Mouse (Mus musculus): ENCODE results near the gene Lgals12.

The Lgals12 gene

DNA sequence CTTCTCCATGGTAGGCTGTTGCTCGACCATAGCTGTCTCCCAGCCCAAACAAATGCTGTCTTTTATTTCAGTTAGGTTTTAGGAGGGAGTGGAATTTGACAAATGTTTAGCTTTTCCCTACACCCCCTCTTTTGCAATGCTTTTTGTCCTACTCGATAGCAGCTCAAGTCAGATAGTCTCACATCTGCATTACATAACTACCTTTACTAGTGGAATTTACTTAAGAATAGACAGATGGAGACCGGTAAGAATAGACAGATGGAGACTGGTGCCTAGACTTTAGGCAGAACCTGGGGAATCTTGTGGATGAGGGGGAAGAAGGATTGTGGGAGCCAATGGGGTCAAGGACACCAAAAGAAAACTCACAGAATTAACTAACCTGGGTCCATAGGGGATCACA lies 23.4 kb downstream of the Lgals12 start:
- no peak for DNase-seq (ENCODE audit: extremely low spot score)

DNA sequence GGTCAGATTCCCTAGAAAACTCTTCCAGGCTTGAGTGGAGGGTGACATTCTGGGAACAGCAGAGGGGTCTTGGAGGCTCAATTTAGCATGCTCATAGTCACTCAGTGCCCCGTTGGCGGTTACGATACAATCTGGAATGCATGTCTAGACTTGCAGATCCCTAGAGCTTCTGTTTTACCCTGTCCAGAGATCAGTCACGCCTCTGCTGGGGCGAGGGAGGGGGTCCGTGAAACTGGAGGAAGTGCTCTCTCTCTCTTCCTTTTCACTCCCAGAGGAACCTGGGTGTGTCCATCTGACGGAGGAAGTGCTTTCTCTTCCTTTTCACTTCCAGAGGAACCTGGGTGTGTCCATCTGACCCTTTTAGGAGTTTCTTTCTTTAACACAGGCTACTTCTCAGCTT lies 23.9 kb downstream of the Lgals12 start:
- no peak for DNase-seq (ENCODE audit: extremely low spot score)

DNA sequence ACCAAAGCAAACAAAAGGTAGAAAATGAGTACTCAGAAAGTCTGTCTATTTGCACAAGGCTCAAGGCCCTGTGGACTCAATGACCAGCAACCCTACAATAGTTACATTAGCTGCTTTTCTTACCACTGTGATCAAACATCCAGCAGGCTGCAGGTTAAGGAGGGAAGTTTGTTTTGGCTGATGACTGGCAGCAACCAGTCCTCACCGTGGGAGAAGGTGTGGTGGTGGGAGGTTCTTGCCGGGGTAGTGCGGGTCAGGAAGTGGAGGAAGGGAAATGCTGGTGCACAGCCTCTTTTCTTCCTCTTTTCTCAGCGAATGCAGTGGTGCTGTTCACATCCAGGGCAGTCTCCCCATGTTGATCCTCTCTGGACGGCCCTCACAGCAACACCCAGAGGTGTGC lies 26.0 kb downstream of the Lgals12 start:
- DNase-seq (ENCODE audit: extremely low spot score) = no peak

DNA sequence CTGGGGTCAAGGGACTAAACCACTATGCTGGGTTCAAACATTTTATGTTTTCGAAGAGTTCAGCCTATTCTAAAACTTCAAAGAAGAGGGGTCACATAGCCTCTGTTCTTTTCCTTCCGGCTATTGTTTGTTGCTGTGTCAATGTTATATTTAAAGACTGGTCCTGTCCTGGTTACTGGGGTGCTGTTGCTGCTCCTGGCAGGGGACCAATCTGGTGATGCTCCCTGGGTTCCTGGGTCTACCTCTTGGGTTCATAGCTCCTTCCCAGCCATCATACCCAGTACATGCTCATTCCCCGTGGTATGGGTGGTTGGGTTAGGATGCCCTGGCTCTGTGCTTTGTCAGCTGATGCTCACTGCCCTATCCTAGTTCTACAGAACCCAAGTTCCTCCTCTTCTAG lies 29.3 kb downstream of the Lgals12 start:
- no peak for DNase-seq (ENCODE audit: extremely low spot score)

DNA sequence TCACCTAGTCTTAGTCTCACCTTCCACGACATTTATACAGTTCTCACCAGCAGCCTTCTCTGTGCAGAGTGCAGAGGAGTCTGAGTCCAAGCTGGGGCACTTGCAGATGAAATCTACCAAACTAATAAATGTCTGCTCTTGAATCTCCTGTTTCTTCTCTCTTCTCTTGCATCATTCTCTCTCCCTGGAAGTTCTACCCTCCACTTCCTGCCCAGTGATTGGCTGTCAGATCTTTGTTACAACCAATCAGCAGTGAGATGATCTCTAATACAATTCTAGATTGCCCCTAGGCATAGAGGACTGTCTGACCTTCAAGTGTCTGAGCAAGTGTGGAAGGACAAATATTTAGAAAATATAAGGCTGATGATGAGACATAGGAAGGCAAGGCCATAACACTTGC lies 30.8 kb downstream of the Lgals12 start:
- DNase-seq (ENCODE audit: extremely low spot score) = no peak

DNA sequence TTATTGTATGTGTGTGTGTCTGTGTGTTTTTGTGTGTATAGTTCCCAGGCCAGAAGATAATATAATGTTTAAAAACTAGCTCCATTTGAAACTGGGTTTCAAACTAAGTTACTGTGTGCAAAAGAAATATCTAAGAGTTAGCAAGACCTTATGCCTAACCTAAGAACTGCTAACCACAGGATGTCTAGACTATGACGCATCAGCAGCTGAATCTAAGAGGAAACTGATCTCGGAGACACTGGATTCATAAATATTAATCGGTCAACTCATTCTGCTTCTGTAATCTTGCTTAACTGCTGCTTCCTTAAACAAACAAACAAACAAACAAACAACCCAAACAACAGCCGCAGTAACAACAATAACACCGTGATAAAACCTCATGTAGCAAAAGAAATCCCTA lies 37.3 kb downstream of the Lgals12 start:
- no peak for DNase-seq (ENCODE audit: extremely low spot score)

DNA sequence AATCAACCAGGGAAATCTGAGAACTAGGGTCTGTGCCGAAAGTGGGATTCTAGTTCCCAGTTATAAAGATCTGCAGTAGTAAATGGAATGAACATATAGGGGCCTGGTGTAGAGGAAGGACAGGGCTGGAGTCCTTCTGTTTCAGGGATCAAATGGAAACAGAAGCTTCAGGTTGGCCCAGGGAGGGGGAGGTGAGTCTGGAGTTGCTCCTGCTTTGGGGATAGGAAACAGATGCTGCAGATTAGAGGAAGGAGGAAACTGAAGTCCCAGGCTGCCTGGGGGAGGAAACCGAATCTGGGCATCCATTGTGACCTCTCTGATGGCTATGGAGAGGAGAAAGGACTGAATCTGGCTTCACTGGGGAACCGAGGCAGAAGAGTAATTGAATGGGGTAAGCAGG lies 38.6 kb downstream of the Lgals12 start:
- peak; percentile 10 for DNase-seq (ENCODE audit: extremely low spot score)

DNA sequence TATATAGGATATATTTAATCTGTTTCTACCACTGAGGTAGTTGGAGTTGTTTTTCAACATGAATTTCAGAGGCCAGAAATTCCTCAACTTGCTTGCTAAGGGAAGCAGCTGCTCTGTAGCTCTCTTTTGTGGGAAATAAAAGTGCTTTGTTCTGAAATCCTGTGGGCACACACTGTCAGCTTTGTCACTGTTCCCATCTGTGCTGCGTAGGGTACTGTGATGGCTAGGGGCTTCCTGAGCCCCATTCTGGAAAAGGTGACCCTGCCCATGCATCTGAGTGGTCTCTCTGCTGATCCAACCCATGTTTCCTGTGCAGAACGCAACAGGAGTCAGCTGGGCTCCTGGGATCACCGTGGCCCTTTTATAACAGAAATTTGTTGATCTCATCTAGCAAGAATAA lies 40.2 kb downstream of the Lgals12 start:
- no peak for DNase-seq (ENCODE audit: extremely low spot score)

DNA sequence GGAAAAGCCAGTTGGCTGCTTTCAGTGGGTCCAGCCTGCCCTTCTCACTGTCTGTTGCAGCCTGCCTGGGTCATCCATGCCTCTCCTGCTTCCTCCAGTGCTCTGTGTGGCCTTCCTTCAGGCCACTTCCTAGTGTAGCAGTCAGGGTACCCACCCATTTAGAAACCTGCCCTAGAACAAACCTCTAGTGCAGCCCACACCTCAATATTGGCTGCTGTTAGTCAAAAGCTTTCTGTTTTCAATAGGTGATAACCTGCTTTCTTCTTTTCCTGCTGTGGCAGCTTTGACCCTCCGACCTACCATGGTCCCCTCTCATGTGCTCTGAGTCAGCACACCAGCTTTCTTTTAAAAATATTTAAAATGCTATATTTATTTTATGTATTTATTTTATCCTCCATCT lies 42.5 kb downstream of the Lgals12 start:
- DNase-seq (ENCODE audit: extremely low spot score) = no peak

DNA sequence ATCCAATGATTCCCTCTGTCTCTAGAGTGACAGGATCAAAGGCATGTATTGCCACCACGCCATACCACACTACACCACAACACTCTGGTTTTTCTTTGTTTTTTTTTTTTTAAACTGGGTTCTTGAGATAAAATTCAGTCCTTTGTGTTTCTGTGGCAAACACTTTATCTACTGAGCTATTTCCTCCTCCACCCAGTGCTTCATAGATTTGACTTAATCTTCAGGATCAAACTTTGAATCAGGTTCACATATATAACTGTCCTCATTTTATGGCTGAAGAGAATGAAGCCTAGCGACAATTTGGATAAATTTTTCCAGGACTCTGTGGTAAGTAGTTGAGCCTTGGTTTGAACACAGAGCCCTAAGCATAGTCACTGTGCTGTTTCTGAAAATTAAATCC lies 43.3 kb downstream of the Lgals12 start:
- no peak for DNase-seq (ENCODE audit: extremely low spot score)

DNA sequence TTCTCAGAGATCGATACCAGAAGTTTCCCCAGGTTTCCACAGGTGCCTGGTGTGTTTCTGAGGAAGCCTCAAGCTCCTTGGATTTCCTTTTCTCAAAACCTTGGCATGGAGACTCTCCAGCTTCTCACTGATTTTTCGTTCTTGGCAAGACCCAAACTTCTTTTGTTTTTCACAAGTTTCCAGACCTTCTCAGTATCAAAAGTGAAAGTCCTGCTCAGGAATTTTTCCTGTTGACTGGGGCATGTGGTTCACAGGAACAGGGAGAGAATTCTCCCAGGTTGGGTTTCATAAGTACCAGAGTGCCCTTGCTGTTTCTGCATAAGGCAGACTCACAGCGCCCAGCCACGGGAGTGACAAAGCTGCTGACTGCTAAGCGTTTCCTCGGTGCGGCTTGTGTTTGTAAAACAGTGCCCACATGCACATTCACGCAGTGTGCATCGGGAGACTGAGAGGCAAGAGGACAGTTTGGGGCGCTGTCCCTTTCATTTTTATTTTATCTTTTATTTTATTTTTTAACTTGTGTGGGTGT lies 44.3 kb downstream of the Lgals12 start:
- no peak for DNase-seq (ENCODE audit: extremely low spot score)

DNA sequence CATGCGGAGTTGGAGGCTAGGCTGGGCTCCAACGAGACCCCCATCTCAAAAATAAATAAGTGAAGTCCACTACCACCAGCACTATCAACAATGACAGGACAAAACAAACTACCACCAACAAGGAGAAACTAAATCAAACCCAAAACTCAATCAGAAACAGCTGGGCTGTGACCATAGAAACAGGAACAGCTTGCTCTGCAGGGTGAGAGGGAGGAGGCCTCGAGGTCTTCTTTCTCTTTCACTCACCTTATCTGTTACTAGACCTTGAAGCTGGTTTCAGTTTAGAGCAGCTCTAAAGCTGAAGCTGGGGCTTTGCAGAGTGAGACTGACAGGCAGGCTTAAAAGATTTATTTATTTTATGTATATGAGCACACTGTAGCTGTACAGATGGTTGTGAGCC lies 45.5 kb downstream of the Lgals12 start:
- no peak for DNase-seq (ENCODE audit: extremely low spot score)

DNA sequence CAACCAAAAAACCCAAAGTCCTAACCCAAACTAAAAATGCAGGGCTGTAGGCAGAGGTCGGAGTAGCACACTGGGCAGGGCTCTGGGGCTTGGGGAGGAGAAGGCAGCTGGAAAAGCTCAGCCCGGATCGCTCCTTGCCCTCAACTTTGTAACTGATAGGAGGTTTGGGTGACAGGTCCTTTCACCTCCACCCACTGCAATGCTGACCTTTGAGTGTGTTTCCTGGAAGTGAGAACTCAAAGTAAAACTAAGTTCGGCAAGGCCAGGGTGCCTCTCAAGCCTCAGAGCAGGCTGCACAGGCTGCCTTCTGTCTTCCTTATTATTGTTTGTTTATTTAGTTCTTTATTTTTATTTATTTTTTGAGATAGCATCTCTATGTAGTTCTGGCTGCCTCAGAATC lies 47.0 kb downstream of the Lgals12 start:
- DNase-seq (ENCODE audit: extremely low spot score) = no peak

DNA sequence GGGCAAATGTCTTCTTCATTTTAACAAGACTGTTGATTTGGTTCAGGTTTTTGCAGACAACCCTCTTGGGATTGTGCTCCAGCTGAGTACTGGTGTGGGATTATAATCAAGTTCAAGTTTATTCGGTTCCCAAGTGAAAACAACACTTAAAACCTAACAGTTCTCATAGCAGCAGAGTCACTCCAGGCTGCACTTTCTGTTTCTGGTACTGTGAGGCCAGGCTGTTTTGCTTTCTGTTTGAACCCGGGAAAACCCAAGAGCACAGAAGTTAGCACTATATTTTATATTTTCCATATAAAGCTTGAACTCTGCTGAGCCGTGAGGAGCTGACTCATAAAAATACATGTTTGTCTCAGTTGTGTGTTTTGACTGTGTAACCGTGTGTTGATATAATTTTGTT lies 48.3 kb downstream of the Lgals12 start:
- DNase-seq (ENCODE audit: extremely low spot score) = no peak

DNA sequence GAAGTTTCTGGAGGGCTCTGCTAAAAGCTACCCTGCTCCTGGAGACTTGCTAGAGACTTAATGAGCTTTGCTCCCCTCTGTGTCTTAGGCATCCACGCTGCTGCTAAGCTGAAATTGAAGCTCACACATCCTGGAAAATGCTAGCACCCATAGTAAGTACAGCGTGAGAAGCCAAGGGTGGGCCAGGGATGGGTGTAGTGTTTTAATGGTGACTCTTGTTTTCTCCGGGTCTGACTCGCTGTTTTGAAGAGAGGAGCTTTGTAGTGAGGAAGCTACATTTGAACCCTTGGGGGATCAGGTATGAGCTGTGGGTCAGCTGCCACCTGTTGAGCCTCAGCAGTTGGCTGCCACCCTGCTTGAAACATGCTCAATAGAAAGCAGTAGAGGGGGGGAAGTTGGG lies 49.1 kb downstream of the Lgals12 start:
- no peak for DNase-seq (ENCODE audit: extremely low spot score)

DNA sequence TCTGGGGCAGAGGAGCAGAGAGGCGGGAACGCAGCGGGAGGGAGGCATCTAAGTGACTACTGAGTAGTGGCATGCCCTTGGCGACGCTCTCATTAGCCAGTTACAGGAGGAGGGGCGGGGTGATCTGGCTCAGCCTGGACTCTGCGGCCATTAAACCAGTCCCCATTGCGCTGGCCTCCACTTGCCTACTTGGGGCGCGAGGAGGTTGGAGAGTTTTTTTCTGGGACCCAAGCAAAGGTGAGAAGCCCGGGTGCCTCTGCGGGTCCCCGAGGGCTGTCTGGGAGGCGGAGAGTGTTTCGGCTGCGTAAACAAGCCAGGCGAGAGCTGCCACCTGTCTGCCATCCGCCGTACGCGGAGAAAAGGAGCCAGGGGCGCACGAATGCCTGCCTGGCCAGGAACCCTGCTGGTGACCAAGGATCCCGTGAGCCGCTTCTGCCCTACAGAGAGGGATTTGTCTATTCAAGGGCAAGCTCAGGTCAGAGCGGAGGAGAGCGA lies 49.6 kb downstream of the Lgals12 start, which contains the start of gene Pla2g16:
Gene Pla2g16, plus strand, starts transcription at position 132 of the 495 bp plus-strand sequence.
- DNase-seq (ENCODE audit: extremely low spot score) = peak; percentile 73

DNA sequence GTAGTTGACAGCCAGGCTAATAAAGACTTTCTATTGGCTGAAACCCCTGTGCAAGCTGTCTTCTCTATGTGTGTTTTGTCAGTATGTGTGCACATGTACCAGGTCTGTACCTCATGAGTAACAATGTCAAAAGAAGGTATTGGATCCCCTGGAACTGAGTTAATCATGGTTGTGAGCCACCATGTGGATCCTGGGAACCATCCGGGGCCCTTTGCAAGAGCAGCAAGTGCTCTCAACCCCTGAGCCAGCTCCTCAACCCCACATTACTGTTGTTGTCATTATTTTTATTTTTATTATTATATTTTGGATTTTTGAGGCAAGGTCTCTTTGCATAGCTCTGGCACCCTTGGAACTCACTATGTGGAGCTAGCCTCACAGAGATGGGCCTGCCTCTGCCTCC lies 50.4 kb downstream of the Lgals12 start:
- DNase-seq (ENCODE audit: extremely low spot score) = no peak

DNA sequence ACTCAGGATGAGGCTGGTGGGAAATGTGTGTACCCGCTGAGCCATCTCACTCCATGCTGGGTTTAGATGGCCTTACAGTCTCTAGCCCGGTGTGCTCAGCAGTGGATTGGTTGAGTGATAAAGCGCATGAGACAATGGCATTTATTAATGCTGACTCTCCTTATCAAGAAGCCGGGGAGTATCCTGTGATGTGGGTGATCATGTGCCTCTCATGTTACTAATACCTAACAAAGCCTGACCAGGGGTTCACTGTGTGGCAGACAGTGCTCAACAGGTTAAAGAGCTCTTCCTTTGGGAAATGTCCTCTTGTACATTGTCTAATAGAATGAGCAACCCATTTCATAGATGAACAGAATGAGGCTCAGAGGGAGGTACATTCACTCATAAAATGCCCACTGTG lies 52.1 kb downstream of the Lgals12 start:
- no peak for DNase-seq (ENCODE audit: extremely low spot score)

DNA sequence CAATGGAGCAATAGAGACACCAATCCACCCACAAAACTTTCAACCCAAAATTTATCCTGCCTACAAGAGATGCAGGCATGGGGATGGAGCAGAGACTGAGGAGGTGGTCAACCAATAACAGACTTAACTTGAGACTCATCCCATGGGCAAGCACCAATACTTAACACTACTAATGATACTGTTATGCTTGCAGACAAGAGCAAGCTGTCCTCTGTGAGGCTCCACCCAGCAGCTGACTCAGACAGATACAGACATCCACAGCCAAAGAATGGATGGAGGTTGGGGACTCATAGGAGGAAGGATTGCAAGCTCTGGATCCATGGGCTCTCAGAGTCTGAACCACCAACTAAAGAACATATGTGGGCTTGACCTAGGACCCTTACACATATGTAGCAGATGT lies 53.6 kb downstream of the Lgals12 start:
- DNase-seq (ENCODE audit: extremely low spot score) = no peak

DNA sequence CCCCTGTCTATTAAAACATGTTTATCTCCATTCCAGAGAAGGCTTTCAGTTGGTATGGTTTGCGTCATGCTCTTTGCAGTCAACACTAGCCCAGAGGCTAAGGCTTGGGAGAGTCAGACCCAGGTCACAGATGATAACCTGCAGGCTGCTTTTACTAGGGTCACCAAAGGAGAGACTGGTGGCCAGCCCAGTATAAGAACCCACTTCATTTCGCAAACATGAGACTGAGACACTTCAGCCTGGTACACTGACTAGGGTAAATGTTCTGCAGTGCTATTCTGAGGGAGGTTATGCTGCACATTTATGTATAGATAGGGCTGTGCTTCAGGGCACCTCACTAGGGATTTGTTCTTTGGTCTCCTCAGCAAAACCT lies 54.7 kb downstream of the Lgals12 start:
- no peak for DNase-seq (ENCODE audit: extremely low spot score)

DNA sequence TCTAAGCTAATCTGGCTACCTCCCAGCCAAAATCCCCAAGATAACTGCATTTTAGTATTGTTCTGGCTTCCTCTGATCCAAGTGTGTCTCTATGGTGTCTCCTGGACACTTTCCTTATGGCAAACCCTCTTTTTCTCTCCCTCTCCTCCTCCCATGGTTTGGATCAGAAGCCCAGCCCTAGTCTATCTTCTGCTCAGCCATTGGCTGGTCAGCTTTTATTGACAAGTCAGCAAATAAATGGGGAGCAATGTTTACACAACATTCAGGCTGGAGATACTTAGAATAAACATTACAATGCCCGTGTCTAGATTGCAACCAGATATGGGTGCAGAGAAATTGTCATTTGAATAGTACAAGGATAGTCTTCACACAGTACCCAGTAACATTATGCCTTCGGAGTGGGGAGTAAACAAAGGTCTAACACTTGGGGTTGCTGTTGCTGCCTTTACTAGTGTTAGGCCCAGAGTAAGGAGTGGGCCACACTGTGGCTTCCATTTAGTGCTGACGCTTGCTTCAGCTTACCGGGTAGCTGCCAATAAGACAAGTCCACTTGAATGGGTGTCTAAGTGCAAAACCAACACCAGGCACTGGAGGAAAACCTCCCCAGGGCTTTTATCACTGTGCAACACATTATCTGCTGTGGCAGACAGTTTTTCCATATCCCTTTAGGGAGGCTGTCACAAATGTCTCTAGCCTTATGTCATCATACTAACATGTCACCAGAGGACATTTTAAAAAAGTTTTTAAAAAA lies 55.3 kb downstream of the Lgals12 start:
- DNase-seq (ENCODE audit: extremely low spot score) = no peak

DNA sequence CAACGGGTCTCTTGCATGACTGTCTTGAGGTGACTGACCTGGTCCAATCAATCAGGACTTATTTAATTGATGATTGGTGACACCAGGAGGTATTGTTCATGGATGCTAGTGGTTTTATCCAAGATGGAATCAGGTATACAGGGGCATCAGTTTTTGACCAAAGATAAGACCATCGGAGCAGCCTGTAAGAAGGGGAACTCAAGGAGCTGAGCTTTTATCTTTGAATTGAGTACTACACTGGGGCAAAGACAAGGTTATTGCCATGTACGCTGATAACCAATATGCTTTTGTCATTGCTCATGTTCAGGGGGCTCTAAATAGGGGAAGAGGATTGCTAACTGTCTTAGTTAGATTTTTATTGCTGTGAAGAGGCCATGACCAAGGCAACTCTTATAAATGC lies 58.1 kb downstream of the Lgals12 start:
- no peak for DNase-seq (ENCODE audit: extremely low spot score)

Data from embryo, embryonic 9.5 days (tissue).